Mouse (Mus musculus) 3134 (cell line): ENCODE measurements around the gene Kcns3.
"Not testable (repeated sequence)": the region's sequence is repeated elsewhere in the genome, so short reads cannot be mapped to it uniquely, and the experiment has no call there.

Experiments
- DNase-seq: peaks from one replicate; pipeline ENCODE4 v3.0.0-alpha.2; 2011; ENCODE audit warnings: low spot score; ENCODE audit not compliant: insufficient read length; ENCODE audit errors: extremely low read depth

Gene Kcns3

DNA sequence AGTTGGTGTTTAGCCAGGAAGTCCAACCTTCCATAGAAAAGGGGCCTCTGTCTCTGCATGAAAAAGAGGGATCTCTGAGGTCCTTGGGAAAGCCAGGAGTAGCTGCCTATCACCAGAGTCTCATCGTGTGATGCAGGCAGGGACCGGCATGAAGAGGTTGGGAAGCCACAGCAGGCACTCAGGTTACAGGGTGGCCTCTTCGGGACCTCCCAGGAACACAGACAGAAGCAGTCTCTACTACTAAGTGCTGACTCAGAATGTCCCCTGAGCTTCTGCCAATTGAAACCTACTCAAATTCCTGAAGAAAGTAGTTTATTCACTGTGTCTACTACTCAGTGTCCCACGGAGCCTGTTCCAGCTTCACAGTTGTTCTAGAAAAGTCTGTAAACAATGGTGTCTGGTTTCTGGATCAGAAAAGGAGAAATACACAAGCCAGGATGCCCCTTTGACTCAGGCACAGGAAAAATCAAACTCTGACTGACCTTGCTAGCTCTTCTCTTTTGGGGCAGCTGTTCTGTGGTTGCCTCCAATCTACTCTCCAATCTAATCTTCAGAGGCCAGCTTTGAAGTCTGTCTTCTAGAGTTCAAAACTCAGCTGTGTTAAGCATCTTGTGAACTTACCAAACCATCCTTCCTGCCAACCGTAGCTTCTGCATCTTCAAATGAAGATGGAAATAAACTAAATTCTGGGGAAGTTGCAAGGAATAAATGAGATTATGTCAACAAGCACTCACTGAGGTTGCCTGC is 62.1 kb downstream of the Kcns3 start:
- no peak for DNase-seq

DNA sequence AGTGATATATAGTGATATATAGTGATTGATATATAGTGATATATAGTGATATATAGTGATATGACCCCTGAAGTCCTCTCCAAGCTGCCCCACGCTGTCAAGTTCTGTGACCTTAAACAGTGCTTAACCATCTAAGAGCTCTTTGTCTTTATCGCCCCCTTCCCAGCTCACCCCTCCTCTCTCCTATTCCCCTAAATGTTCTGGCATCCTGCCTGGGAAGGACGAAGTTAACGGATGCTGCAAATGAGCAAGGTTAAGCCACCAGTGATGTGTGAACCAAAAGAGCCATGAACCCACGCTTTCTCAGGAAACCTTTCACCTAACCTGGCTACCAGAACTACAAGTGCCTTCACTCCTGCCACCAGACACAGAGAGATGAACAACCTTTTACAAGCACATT is 64.0 kb downstream of the Kcns3 start:
- no peak for DNase-seq

DNA sequence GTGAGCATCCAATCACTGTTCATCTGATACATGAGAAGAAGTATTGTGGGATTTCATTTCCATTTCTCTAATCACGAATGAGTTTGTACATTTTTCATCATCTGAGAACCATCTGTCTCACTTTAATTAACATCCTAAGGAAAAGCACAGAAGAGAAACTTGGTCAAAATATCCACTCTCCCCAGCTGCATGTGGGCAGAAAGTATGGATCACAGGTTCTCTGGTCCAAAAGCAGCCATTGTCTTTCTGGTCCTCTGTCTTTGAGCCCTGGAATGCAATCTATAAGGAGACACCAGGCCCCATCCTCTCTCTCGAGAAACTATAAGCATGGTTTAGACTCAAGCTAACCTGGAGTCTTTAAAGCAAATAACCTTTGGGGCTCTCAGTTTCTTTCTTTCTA is 79.8 kb downstream of the Kcns3 start:
- DNase-seq = no peak

DNA sequence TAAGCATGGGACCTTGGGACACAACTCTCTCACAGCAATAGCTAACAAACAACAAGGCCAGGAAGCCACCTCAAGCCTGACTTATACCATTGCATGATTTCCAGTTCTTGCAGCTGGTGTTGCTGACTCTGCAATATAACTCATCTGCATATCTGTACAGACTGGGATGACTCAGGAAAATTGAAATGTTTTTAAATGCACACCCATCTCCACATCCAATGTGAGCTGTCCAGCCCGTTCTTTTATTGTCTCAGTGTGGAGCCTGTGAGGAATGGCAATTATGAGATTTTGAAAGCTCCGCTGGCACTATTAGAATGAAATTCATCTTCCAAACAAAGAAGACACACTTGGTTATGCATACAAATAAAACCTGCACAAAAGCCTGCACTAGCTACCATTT is 84.0 kb downstream of the Kcns3 start:
- DNase-seq = no peak

DNA sequence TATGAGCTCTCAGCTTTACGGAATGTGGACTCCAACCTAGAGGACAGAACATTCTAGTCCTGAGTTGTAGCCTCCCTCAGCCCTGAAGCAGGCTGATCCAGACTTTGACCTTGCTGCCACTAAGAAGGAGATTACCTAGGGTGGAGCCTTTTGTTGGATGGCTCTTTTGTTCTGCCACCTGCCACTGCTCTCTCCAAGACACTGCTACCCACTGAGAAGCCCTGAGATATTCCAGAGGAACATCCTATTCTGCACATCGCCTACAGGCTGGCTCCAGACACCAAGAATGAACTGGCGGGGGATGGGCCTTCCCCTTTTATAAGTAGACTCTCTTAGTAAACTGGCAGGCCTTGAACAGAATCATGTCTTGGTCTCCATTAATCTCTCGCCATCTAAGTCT is 98.2 kb downstream of the Kcns3 start:
- DNase-seq = not testable (repeated sequence)

DNA sequence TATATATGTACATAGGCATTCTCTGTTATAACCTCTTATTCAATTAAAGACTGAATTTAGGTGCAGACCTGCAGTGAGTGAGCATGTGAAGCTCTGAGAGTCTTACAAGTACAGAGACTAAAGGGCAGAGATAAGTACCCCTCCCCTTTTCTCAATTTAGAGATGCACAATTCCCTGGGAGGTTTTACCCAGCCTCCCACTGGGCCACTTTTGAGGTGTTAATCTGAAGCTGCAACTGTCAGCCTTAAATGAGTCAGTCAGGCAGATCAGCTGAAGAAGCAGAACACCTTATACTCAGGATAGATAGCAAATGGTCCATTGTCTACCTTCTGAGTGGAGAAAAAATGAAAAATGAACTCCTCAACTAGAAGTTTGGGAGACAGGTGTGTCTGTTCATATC is 109.0 kb downstream of the Kcns3 start:
- DNase-seq = no peak
